Mouse (Mus musculus): ENCODE data around the gene Olfr1438-ps1.
"Not testable (repeated sequence)": the region's sequence is repeated elsewhere in the genome, so short reads cannot be mapped to it uniquely, and the experiment has no call there.

Olfr1438-ps1 gene

DNA sequence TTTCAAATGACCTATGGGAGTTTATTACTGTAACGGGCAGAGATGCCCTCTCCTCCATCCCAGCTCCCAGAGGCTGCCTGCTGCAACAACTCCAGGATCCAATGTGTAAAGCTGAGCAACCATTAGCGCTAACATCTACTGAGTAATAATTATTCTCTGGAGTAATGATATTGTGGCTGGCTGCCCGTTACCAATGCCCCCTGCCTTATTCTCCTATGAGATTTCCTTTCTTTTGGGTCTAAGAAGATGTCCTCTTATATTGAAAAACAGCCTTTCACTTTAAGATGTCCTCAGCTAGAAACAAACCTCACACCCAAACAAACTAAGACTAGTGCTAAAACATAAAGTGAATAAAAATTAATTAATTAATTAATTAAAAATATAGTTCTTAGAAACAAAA, at the start of gene Olfr1438-ps1:
Olfr1438-ps1 (minus strand) TSS at position 101 of the 400 bp plus-strand sequence.
- no peak for ATAC-seq (ENCODE audit: low TSS enrichment)

DNA sequence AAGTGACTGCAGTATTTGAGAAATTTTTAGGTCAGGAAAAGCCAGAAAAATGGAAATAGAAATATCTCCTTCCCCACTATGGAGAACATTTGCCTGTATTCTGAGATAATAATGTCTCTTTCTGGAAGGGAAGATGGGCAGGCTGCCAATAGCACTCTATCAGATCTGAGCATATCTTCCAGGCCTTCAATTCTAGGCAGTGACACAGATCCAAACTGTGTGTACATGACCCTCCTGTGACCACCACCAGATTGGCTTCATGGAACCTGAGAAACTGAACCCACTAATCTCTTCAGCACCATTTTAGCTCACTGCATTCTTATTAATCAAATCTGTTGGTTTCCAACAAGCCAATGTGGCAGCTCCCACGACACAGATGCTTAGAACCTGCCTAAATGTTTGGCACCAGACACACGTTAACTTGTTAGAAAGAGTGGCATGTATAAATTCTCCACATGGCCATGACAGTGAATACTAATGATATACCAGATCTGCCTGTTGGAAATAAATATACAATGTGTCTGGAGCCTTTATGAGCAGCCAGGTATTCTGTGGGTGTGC, 38.8 kb upstream of the Olfr1438-ps1 start:
- ATAC-seq (ENCODE audit: low TSS enrichment), result peak; percentile 88

DNA sequence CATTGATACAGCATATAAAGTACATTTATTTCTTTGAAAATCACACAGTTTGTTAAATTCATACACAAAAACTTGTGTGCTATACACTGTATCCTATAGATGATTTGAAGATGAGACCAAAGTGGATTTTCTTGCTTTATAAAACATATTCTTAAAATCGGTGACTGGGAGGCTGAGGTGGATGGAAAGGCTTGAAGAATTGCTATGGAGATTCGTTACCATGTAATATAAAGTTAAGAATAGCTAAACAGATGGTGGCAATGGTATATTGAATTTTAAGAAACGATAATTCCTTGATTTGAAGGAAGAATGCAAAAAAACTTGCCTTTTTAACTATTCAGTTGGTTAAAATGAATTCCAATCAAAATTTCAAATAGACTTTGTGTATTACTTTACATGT, 37.3 kb upstream of the Olfr1438-ps1 start:
- peak; percentile 74 for ATAC-seq (ENCODE audit: low TSS enrichment)

DNA sequence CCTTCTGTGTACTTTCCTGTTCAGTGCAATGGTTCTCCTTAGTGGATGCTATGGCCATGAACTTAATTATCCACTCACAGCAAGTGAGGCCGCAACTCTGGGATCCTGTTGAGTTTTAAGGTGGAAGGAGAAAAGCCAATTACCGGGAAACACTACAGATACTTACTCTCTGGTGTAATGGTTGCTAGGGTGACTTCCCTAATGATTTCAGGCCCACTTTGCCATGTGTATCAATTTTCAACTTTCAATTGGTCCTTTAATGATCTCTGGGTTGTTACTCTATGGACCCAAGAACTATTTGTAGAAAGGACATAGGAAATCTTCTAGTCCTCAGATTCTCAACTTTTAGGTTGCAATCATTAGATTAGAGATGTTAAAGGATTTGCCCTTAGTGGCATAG, 10.7 kb downstream of the Olfr1438-ps1 start, which contains the start of gene Olfr1437:
Olfr1437 (minus strand) TSS at position 101 of the 400 bp plus-strand sequence.
- no peak for ATAC-seq (ENCODE audit: low TSS enrichment)

DNA sequence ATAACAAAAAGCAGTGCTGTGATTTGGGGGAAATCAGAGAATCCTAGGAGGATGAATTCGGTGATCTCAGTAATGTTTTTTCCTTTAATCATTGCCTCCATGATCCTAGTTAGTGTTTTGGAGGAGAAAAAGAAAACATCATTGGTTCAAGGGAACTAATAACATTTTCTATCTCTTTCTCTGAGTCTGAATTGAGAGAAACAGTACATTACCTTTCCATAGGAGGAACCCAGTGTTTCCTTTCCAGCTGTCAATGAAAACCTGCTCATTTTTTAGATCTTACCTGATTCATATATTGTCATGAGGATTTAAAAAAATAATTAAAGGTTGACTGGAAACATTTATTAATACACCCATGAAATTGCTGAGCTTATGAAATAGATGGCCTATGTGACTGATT, 36.7 kb downstream of the Olfr1438-ps1 start, which contains the start of gene Olfr1436:
Olfr1436 (minus strand) TSS at position 101 of the 400 bp plus-strand sequence.
- ATAC-seq (ENCODE audit: low TSS enrichment), result not testable (repeated sequence)

DNA sequence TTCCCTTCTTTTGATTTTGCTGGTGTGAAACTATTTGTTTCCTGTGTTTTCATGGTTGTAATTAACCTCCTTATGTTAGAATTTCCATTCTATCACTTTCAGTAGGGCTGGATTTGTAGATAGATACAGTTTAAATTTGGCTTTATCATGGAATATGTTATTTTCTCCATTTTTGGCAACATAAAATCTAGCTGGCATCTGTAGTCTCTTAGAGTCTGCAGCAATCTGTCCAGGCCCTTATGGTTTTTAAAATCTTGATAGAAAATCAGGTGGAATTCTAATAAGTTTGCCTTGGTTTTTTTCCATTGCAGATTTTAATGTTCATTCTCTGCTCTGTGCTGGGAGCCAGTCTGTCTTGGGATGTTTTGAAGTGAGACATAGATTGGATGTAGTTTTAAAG, 42.7 kb downstream of the Olfr1438-ps1 start:
- peak; percentile 65; the same call in 1 of the 2 replicates for ATAC-seq (ENCODE audit: low TSS enrichment)

DNA sequence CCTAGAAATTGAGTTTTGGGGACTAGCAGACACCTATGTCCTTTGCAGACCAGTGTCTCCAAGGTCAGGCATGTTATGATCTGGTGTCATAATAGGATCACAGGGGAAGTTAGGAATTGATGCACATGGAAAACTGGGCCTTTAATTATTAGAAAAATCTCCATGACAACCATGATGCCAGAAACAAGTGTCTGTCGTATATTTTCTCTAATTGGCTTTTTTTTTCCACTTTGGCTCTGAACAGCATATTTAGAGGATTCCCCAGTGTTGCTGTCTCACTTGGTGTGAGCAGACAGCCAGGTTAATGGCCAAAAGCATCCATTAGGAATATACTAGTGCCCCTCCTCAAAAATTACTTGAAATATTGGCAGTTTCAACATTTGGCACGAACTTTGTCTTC, 56.2 kb downstream of the Olfr1438-ps1 start, which contains the start of gene Olfr1434:
Olfr1434 (plus strand) TSS at position 301 of the 400 bp plus-strand sequence.
- no peak for ATAC-seq (ENCODE audit: low TSS enrichment)

Measured in frontal cortex, adult (tissue).